Mouse (Mus musculus): Measurements from ENCODE around the gene Pdk1. TPM values are rescaled to one million over a fixed set of nuclear protein-coding genes. Genes with fewer than 3 reads are reported as not detected.
A peak's percentile ranks its signal among the peaks of the same experiment; 100 is the strongest.
"Not testable (repeated sequence)": the region's sequence is repeated elsewhere in the genome, so short reads cannot be mapped to it uniquely, and the experiment has no call there.

The Pdk1 gene
- polyA plus RNA-seq, 1 experiment from 2014 or later: 118 TPM

DNA sequence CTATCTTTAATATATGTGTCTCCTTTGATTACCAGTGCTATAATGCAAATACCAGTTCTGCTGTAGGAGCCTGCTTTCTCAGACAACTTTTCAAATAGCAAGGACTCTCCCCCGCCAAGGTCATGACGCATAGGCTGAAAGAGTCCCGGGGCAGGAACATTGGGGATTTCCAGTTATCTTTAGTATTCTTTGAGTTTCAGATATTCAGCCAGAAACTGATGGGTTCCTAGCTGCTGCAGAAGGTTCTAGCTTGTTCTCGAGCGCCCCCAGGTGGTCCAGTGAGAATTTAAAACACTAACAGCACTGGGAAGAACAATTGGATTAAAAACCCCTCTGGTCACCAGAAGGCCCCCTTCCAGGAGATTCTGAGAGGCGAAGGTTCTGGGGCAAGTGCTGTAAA lies 35.2 kb upstream of the Pdk1 start:
- Histone ChIP-seq H3K9ac (ENCODE audit: low read length) (no peak overlapping the region), H3K4me2 (ENCODE audit: low read depth, low read length) (no peak overlapping the region), H3K27me3 (ENCODE audit: control insufficient read depth, insufficient read depth, low read length) (no peaks in the 10 kb centered on the region), H3K9me3 (replicated peaks; ENCODE audit: control insufficient read depth, low read length) (no peaks in the 10 kb centered on the region), H3K4me3 (ENCODE audit: low read length) (no peak overlapping the region), H3K27ac (ENCODE audit: low read length) (no peak overlapping the region), H3K36me3 (ENCODE audit: control insufficient read depth, insufficient read depth) (peaks cover 7% of the 10 kb centered on the region; the same call in 1 of the 2 replicates), H3K4me1 (ENCODE audit: control insufficient read depth, insufficient read depth, low read length) (peaks cover 5% of the 10 kb centered on the region)
- WGBS: 24% methylated on average over 6 of the region's 6 CpGs
- 0 out of 2 replicates have a peak, but pooled peaks have one; percentile 32 for ATAC-seq (replicated peaks; ENCODE audit: extremely low read depth, insufficient read depth, low FRiP score)

DNA sequence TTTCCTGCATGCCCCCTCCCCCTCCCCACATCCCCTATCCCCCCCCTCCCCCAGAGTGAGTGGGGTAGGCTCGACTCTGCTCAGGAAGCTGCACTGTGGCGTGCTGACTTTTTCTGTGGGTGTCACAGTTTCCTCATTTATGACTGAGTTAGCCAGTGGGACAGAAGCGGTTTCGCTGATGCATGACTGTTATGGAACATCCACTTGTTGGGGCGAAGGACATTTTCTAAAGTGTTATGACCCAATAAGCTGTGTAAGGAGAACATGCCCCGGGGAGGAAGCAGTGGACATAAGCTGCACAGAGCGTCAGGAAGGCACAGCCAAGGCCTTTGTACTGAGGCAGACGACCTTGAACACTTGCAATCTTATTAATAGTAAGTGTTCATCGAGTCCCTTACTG lies 29.7 kb upstream of the Pdk1 start:
- Histone ChIP-seq H3K4me1 (ENCODE audit: control insufficient read depth, insufficient read depth, low read length) (peaks cover 4% of the 10 kb centered on the region), H3K9me3 (replicated peaks; ENCODE audit: control insufficient read depth, low read length) (no peaks in the 10 kb centered on the region), H3K4me3 (ENCODE audit: low read length) (no peak overlapping the region), H3K27ac (ENCODE audit: low read length) (0 out of 2 replicates have a peak overlapping the region, but pooled peaks have one; percentile 4), H3K9ac (ENCODE audit: low read length) (no peak overlapping the region), H3K4me2 (ENCODE audit: low read depth, low read length) (no peak overlapping the region), H3K27me3 (ENCODE audit: control insufficient read depth, insufficient read depth, low read length) (no peaks in the 10 kb centered on the region), H3K36me3 (ENCODE audit: control insufficient read depth, insufficient read depth) (peaks cover 16% of the 10 kb centered on the region; the same call in 1 of the 2 replicates)
- ATAC-seq (replicated peaks; ENCODE audit: extremely low read depth, insufficient read depth, low FRiP score): peak; percentile 49; the same call in 1 of the 2 replicates
- WGBS: 57% methylated on average over 9 of the region's 9 CpGs

DNA sequence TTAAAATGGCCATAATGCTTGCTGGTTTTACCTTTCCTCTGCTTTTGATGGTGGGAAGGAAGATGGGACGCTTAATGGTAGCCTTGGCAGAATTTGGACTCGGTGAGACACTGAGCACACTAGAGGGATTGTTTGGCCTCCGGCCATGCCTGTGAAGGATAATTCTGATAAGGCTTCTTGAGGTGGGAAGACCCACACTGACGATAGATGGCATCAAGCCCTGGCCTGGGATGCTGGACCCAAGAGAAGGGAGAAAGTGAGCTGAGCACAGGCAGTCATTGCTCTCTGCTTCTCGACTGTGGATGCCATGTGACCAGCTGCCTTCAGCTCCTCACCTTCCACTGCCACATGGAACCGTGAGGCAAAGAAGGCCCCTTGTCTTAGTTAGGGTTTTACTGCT lies 28.1 kb upstream of the Pdk1 start:
- Histone ChIP-seq H3K27ac (ENCODE audit: low read length) (no peak overlapping the region), H3K27me3 (ENCODE audit: control insufficient read depth, insufficient read depth, low read length) (no peaks in the 10 kb centered on the region), H3K9me3 (replicated peaks; ENCODE audit: control insufficient read depth, low read length) (no peaks in the 10 kb centered on the region), H3K4me3 (ENCODE audit: low read length) (no peak overlapping the region), H3K4me2 (ENCODE audit: low read depth, low read length) (no peak overlapping the region), H3K9ac (ENCODE audit: low read length) (no peak overlapping the region), H3K36me3 (ENCODE audit: control insufficient read depth, insufficient read depth) (peaks cover 22% of the 10 kb centered on the region), H3K4me1 (ENCODE audit: control insufficient read depth, insufficient read depth, low read length) (peaks cover 4% of the 10 kb centered on the region)
- 71% methylated on average over 6 of the region's 6 CpGs for WGBS
- no peak for ATAC-seq (replicated peaks; ENCODE audit: extremely low read depth, insufficient read depth, low FRiP score)

DNA sequence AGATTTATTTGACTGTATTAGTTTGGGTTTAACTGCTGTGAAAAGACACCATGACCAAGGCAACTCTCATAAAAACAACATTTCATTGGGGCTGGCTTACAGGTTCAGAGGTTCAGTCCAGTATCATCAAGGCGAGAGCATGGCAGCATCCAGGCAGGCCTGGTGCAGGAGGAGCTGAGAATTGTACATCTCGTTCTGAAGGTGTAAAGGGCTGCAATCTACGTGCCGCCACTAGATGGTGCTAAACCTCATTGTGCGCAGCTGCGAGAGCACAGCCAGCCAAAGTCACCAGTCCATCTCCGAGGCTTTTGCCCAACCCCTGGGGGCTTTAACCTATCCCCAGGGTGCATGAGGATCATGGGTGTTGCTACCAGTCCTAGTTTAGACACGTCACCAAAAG lies 20.9 kb upstream of the Pdk1 start:
- not testable (repeated sequence) for H3K9me3 ChIP-seq (replicated peaks; ENCODE audit: control insufficient read depth, low read length); H3K9ac ChIP-seq (ENCODE audit: low read length); H3K4me2 ChIP-seq (ENCODE audit: low read depth, low read length); H3K27me3 ChIP-seq (ENCODE audit: control insufficient read depth, insufficient read depth, low read length); H3K27ac ChIP-seq (ENCODE audit: low read length); H3K4me1 ChIP-seq (ENCODE audit: control insufficient read depth, insufficient read depth, low read length); H3K4me3 ChIP-seq (ENCODE audit: low read length)
- peak; percentile 63; the same call in 1 of the 2 replicates for ATAC-seq (replicated peaks; ENCODE audit: extremely low read depth, insufficient read depth, low FRiP score)
- 9% methylated on average over 6 of the region's 8 CpGs for whole genome bisulfite sequencing
- H3K36me3 ChIP-seq (ENCODE audit: control insufficient read depth, insufficient read depth): peaks cover 12% of the 10 kb centered on the region

DNA sequence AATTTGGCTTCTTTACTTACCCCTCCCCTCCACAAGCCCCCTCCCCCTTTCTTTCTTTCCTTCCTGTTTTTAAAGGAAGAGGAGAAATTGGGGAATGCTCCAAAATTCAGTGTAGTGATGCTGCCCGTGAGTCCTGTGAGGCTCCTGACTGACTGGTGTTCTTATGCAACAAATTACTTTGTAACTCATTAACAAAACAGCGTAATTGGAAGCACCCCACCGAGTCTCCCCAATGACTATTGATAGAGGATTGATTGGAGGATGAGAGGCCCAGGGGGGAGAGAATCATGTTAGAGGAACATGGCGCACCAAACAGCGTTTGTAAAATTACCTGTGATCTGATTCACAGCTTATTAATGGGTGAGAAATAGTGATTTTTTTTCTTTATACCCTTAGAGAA lies 17.9 kb upstream of the Pdk1 start:
- ATAC-seq (replicated peaks; ENCODE audit: extremely low read depth, insufficient read depth, low FRiP score): no peak
- H3K9me3 ChIP-seq (replicated peaks; ENCODE audit: control insufficient read depth, low read length): no peaks in the 10 kb centered on the region
- 81% methylated on average over 5 of the region's 5 CpGs for WGBS
- no peak overlapping the region for H3K4me2 ChIP-seq (ENCODE audit: low read depth, low read length)
- 0 out of 2 replicates have a peak, but pooled peaks cover 3% of the 10 kb centered on the region for H3K36me3 ChIP-seq (ENCODE audit: control insufficient read depth, insufficient read depth)
- no peak overlapping the region for H3K4me3 ChIP-seq (ENCODE audit: low read length)
- H3K4me1 ChIP-seq (ENCODE audit: control insufficient read depth, insufficient read depth, low read length): no peaks in the 10 kb centered on the region
- H3K27me3 ChIP-seq (ENCODE audit: control insufficient read depth, insufficient read depth, low read length): no peaks in the 10 kb centered on the region
- no peak overlapping the region for H3K27ac ChIP-seq (ENCODE audit: low read length)
- H3K9ac ChIP-seq (ENCODE audit: low read length): no peak overlapping the region

DNA sequence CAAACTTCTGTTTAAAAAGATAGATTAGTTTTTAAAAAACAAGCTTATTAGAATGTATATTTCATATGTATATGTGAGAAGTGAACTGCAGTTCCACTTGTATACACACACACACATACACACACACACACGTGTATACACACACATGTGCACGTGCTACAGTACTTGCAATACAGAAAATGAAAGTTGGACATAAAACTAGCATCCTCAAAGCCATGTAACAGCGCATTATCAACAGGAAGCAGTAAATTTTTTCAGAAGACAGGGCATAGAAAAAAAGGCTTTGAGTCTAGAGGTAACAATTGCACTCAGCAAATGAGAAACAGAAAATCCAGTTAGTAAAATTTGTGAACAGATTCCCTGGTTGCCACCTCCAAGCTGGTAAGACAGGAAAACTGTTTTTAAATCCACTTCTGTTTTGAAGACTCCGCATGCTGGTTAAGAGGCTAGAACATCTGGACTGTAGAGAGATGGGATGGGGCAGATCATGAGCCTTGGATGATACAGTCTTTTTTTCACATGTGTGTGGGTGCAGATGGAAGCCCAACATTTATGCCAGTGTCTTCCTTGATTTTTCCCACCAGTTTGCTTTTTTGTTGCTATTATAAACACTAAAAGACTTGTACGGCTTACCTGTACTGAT lies 9.4 kb upstream of the Pdk1 start:
- H3K4me2 ChIP-seq (ENCODE audit: low read depth, low read length): no peak overlapping the region
- WGBS: 84% methylated on average over 5 of the region's 5 CpGs
- no peak overlapping the region for H3K9ac ChIP-seq (ENCODE audit: low read length)

DNA sequence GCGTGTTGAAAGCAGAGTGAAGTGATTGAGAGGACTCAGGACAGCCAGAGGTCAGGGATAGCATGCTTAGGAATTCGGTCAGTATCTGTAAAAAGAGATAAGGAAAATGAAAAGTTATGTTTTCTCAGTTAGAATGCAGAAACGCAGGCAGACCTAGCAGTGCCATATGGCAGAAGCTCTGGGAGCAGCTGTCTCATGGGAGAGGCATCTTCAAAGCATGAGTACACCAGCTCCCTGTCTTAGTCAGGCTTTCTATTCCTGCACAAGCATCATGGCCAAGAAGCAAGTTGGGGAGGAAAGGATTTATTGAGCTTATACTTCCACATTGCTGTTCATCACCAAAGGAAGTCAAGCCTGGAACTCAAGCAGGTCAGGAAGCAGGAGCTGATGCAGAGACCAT lies 8.0 kb upstream of the Pdk1 start:
- H3K36me3 ChIP-seq (ENCODE audit: control insufficient read depth, insufficient read depth): no peaks in the 10 kb centered on the region
- no peak for ATAC-seq (replicated peaks; ENCODE audit: extremely low read depth, insufficient read depth, low FRiP score)
- no peak overlapping the region for H3K4me3 ChIP-seq (ENCODE audit: low read length)
- H3K27ac ChIP-seq (ENCODE audit: low read length): no peak overlapping the region
- H3K27me3 ChIP-seq (ENCODE audit: control insufficient read depth, insufficient read depth, low read length): no peaks in the 10 kb centered on the region
- no peak overlapping the region for H3K9ac ChIP-seq (ENCODE audit: low read length)
- no peaks in the 10 kb centered on the region for H3K9me3 ChIP-seq (replicated peaks; ENCODE audit: control insufficient read depth, low read length)
- peaks cover 4% of the 10 kb centered on the region; the same call in 1 of the 2 replicates for H3K4me1 ChIP-seq (ENCODE audit: control insufficient read depth, insufficient read depth, low read length)
- H3K4me2 ChIP-seq (ENCODE audit: low read depth, low read length): no peak overlapping the region
- 21% methylated on average over 3 of the region's 3 CpGs for WGBS

More for the DNA sequence above, 9.4 kb upstream of the Pdk1 start:
- Histone ChIP-seq H3K4me3 (ENCODE audit: low read length) (no peak overlapping the region), H3K4me1 (ENCODE audit: control insufficient read depth, insufficient read depth, low read length) (peaks cover 4% of the 10 kb centered on the region; the same call in 1 of the 2 replicates), H3K27me3 (ENCODE audit: control insufficient read depth, insufficient read depth, low read length) (no peaks in the 10 kb centered on the region), H3K9me3 (replicated peaks; ENCODE audit: control insufficient read depth, low read length) (no peaks in the 10 kb centered on the region), H3K36me3 (ENCODE audit: control insufficient read depth, insufficient read depth) (no peaks in the 10 kb centered on the region), H3K27ac (ENCODE audit: low read length) (no peak overlapping the region)
- no peak for ATAC-seq (replicated peaks; ENCODE audit: extremely low read depth, insufficient read depth, low FRiP score)

DNA sequence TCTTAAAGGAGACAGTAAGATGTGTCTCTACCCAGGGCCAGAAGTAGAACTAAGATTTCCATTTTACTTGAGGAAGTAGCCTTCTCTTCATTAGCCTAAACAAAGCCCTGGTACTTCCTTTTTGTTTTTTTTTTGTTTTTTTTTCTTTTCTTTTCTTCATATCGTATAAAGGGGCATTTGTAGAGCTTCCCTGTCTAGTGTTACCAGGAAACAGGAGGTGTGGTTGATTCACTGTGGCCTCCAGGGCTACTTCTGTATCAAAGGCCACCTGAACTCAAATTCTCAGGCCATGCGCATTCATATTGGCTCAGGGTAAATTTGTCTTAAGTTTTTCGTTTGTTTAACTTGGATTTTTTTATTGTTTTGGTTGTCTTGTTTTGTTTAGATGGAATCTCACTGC lies 7.1 kb upstream of the Pdk1 start:
- ATAC-seq (replicated peaks; ENCODE audit: extremely low read depth, insufficient read depth, low FRiP score): no peak
- Histone ChIP-seq H3K4me1 (ENCODE audit: control insufficient read depth, insufficient read depth, low read length) (peaks cover 4% of the 10 kb centered on the region; the same call in 1 of the 2 replicates), H3K27ac (ENCODE audit: low read length) (no peak overlapping the region), H3K4me3 (ENCODE audit: low read length) (no peak overlapping the region), H3K36me3 (ENCODE audit: control insufficient read depth, insufficient read depth) (no peaks in the 10 kb centered on the region), H3K9ac (ENCODE audit: low read length) (no peak overlapping the region), H3K9me3 (replicated peaks; ENCODE audit: control insufficient read depth, low read length) (no peaks in the 10 kb centered on the region), H3K27me3 (ENCODE audit: control insufficient read depth, insufficient read depth, low read length) (no peaks in the 10 kb centered on the region), H3K4me2 (ENCODE audit: low read depth, low read length) (no peak overlapping the region)
- WGBS: 67% methylated on average over 3 of the region's 3 CpGs

DNA sequence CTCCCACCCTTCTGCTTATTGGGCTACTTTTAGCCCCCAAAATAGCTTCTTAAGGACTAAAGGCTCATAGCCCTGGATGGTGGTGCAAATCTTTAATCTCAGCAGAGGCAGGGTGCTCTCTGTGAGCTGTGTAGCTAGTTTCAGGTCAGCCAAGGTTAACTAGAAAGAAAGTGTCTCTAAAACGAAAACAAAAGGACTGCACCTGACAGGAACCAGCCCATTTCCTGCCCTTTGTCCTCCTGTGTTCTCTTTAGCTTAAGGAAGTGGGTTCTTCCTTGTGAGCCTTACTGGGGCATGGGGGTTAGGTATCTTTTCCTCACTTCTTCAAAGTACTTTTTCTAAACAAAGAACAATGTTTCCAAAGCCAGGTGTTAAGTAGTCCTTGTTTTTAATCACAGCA lies 6.5 kb upstream of the Pdk1 start:
- ATAC-seq (replicated peaks; ENCODE audit: extremely low read depth, insufficient read depth, low FRiP score): no peak
- peak overlapping the region; percentile 0 for H3K27ac ChIP-seq (ENCODE audit: low read length)
- no peaks in the 10 kb centered on the region for H3K27me3 ChIP-seq (ENCODE audit: control insufficient read depth, insufficient read depth, low read length)
- H3K4me3 ChIP-seq (ENCODE audit: low read length): no peak overlapping the region
- H3K4me1 ChIP-seq (ENCODE audit: control insufficient read depth, insufficient read depth, low read length): peaks cover 4% of the 10 kb centered on the region; the same call in 1 of the 2 replicates
- no peaks in the 10 kb centered on the region for H3K9me3 ChIP-seq (replicated peaks; ENCODE audit: control insufficient read depth, low read length)
- H3K36me3 ChIP-seq (ENCODE audit: control insufficient read depth, insufficient read depth): no peaks in the 10 kb centered on the region
- no peak overlapping the region for H3K9ac ChIP-seq (ENCODE audit: low read length)
- H3K4me2 ChIP-seq (ENCODE audit: low read depth, low read length): no peak overlapping the region
- 42% methylated on average over 1 of the region's 1 CpGs for WGBS
